Mouse (Mus musculus) heart, adult 2 months (tissue): ENCODE measurements around the gene Gpkow. TPM values are rescaled to one million over a fixed set of nuclear protein-coding genes. Genes with fewer than 3 reads are reported as not detected.

Experiments used
- DNase-seq, 2 experiments: peaks; one replicate each; pipeline ENCODE4 v3.0.0; 2021
- H3K27ac ChIP-seq: fragments of 200-600 bp; 2 replicates; pipeline ENCODE4 v1.8.1; 2022
- H3K27me3 ChIP-seq: fragments of 200-500 bp; 2 replicates; pipeline ENCODE4 v1.6.1; 2012; ENCODE audit warnings: mild to moderate bottlenecking, low read length, inconsistent platforms, mixed read lengths; ENCODE audit not compliant: control insufficient read depth, insufficient read depth
- H3K36me3 ChIP-seq: fragments of 200-500 bp; 2 replicates; pipeline ENCODE4 v1.6.1; 2012; ENCODE audit warnings: low read length, inconsistent platforms; ENCODE audit not compliant: control insufficient read depth, insufficient read depth
- H3K4me1 ChIP-seq: fragments of 200-500 bp; 2 replicates; pipeline ENCODE4 v1.6.1; 2011; ENCODE audit warnings: low read length; ENCODE audit not compliant: control insufficient read depth, insufficient read depth
- H3K4me3 ChIP-seq: fragments of 200-600 bp; 2 replicates; pipeline ENCODE4 v1.8.1; 2022
- H3K79me2 ChIP-seq: fragments of 200-500 bp; replicated peaks from 2 replicates; pipeline ENCODE4 v1.6.1; 2012; ENCODE audit warnings: mild to moderate bottlenecking, inconsistent platforms, low read length, moderate library complexity, mixed read lengths; ENCODE audit not compliant: control insufficient read depth, insufficient read depth
- H3K9ac ChIP-seq: fragments of 200-500 bp; 2 replicates; pipeline ENCODE4 v1.6.1; 2012; ENCODE audit warnings: low read depth, mild to moderate bottlenecking, control low read depth, inconsistent platforms, low read length, mixed read lengths
- CTCF ChIP-seq: fragments of 200-600 bp; IDR thresholded peaks from 2 replicates; pipeline ENCODE4 v1.8.1; 2022; ENCODE audit warnings: antibody characterized with exemption, mild to moderate bottlenecking, moderate library complexity
- EP300 ChIP-seq: fragments of 200-500 bp; IDR thresholded peaks from 2 replicates; pipeline ENCODE4 v1.6.1; 2011; ENCODE audit warnings: low read depth, low read length, control low read depth; ENCODE audit not compliant: insufficient read depth
- POLR2A ChIP-seq: fragments of 200-500 bp; IDR thresholded peaks from 2 replicates; pipeline ENCODE4 v1.6.1; 2011; ENCODE audit warnings: mild to moderate bottlenecking, low read depth, low read length, control low read depth; ENCODE audit not compliant: insufficient read depth
- WGBS: fragments of 180-500 bp; shearing (Covaris S2); methylation state at CpG from one replicate; pipeline ENCODE4 v1.1.7; 2018; 5-methylcytosine and 5-hydroxymethylcytosine counted together
- intact Hi-C: fragments of 180-260 bp; cut with DNase I; formaldehyde crosslinking; loops from one replicate; pipeline ENCODE4 v1.15.1; 2025
- polyA plus RNA-seq: library from polyadenylated mRNA; depleted of rRNA; stranded (reverse); fragments of >200 nt; gene quantifications from 2 replicates; pipeline ENCODE4 v1.2.3, GENCODE M21; 2012
- total RNA-seq, 2 experiments: library from RNA; stranded (reverse); gene quantifications; 2 replicates each; pipeline ENCODE4 v1.2.3; 2021

The Gpkow gene
- total and polyA plus RNA-seq, 3 experiments = 7.1 to 19.3 (median 18.0) TPM

GRCm38 (mm10) chrX:7728922-7729265 lies 32.0 kb downstream of the Gpkow start:
- intact Hi-C loops = loop anchor here (10.0 kb wide), 1 partner anchor 346 kb away; the partner anchor contains the start of gene Suv39h1
- Histone ChIP-seq H3K36me3 (no peaks in the 10 kb centered on the region), H3K4me1 (no peaks in the 10 kb centered on the region; the same call in 1 of the 2 replicates), H3K27ac (no peak overlapping the region), H3K79me2 (no peaks in the 10 kb centered on the region), H3K27me3 (no peaks in the 10 kb centered on the region), H3K9ac (peak overlapping the region; percentile 68), H3K4me3 (peak overlapping the region; percentile 38)
- WGBS = 28% methylated on average over 4 of the region's 4 CpGs
- no peak for TF ChIP-seq EP300
- DNase-seq = no peak

- Histone ChIP-seq H3K27me3 (no peaks in the 10 kb centered on the region), H3K27ac (no peak overlapping the region), H3K36me3 (no peaks in the 10 kb centered on the region), H3K4me1 (no peaks in the 10 kb centered on the region), H3K9ac (peak overlapping the region; percentile 57), H3K79me2 (no peaks in the 10 kb centered on the region), H3K4me3 (no peak overlapping the region)
- TF ChIP-seq EP300 (no peak), POLR2A (no peak), CTCF (peak; percentile 81)
- peak; percentile 64 to 77 for DNase-seq
- intact Hi-C loops = loop anchor here (5.0 kb wide), 1 partner anchor 44 kb away; no protein-coding TSS in a partner anchor
- WGBS = 42% methylated on average over 26 of the region's 26 CpGs
Measured at GRCm38 (mm10) chrX:7733571-7734156, 36.7 kb downstream of the Gpkow start.

- Histone ChIP-seq H3K4me1 (no peaks in the 10 kb centered on the region), H3K27ac (no peak overlapping the region), H3K27me3 (no peaks in the 10 kb centered on the region), H3K36me3 (no peaks in the 10 kb centered on the region), H3K9ac (no peak overlapping the region), H3K4me3 (no peak overlapping the region), H3K79me2 (no peaks in the 10 kb centered on the region)
- intact Hi-C loops = no loop called here
- 64% methylated on average over 11 of the region's 14 CpGs for WGBS
- DNase-seq = no peak
- no peak for TF ChIP-seq CTCF
- no peak for TF ChIP-seq EP300
- TF ChIP-seq POLR2A = no peak
Measured at GRCm38 (mm10) chrX:7739336-7740081, 42.6 kb downstream of the Gpkow start.

GRCm38 (mm10) chrX:7740082-7740819 lies 43.3 kb downstream of the Gpkow start:
- Histone ChIP-seq H3K9ac (no peak overlapping the region), H3K79me2 (no peaks in the 10 kb centered on the region), H3K27ac (no peak overlapping the region), H3K4me3 (no peak overlapping the region), H3K36me3 (no peaks in the 10 kb centered on the region), H3K4me1 (no peaks in the 10 kb centered on the region), H3K27me3 (no peaks in the 10 kb centered on the region)
- intact Hi-C loops = no loop called here
- no peak for TF ChIP-seq EP300
- TF ChIP-seq POLR2A = no peak
- TF ChIP-seq CTCF = no peak
- 51% methylated on average over 10 of the region's 10 CpGs for WGBS
- DNase-seq = no peak

- no peak overlapping the region for H3K9ac ChIP-seq
Measured at GRCm38 (mm10) chrX:7741103-7741502, 44.2 kb downstream of the Gpkow start.

GRCm38 (mm10) chrX:7743470-7743869 lies 46.5 kb downstream of the Gpkow start:
- intact Hi-C loops = no loop called here
- Histone ChIP-seq H3K4me1 (no peaks in the 10 kb centered on the region), H3K27ac (no peak overlapping the region), H3K4me3 (no peak overlapping the region), H3K27me3 (no peaks in the 10 kb centered on the region), H3K9ac (no peak overlapping the region), H3K36me3 (no peaks in the 10 kb centered on the region), H3K79me2 (no peaks in the 10 kb centered on the region)
- 50% methylated on average over 5 of the region's 5 CpGs for WGBS
- DNase-seq = no peak
- peak; percentile 42 for TF ChIP-seq CTCF
- TF ChIP-seq POLR2A = no peak

More at GRCm38 (mm10) chrX:7741103-7741502, 44.2 kb downstream of the Gpkow start:
- Histone ChIP-seq H3K36me3 (no peaks in the 10 kb centered on the region), H3K27me3 (no peaks in the 10 kb centered on the region), H3K27ac (no peak overlapping the region), H3K79me2 (no peaks in the 10 kb centered on the region), H3K4me1 (no peaks in the 10 kb centered on the region), H3K4me3 (no peak overlapping the region)
- intact Hi-C loops = no loop called here
- 56% methylated on average over 5 of the region's 5 CpGs for WGBS
- no peak for DNase-seq
- no peak for TF ChIP-seq CTCF
- no peak for TF ChIP-seq EP300
- TF ChIP-seq POLR2A = no peak
